Mouse (Mus musculus): Measurements from ENCODE around the gene Prkar1b.

- no peak for TF ChIP-seq CTCF (IDR thresholded peaks at IDR 0.05; ENCODE audit: low read depth)
- TF ChIP-seq EP300 (IDR thresholded peaks at IDR 0.05; ENCODE audit: low read depth) = no peak
Observed at GRCm38 (mm10) chr5:139017371-139018124, 132.3 kb downstream of the Prkar1b start.
